Mouse (Mus musculus) kidney, postnatal 36 days (tissue): Measurements from ENCODE around the gene Adi1.

Source experiments
- DNase-seq, 2 experiments: peaks; one replicate each; pipeline ENCODE4 v3.0.0; 2021 to 2022; ENCODE audit warnings: mixed read lengths in 2 of 2

Gene Adi1

GRCm38 (mm10) chr12:28675121-28675924, at the start of gene Adi1:
Gene Adi1, plus strand, starts transcription at chr12:28675231.
- DNase-seq: peak; percentile 89 to 93

GRCm38 (mm10) chr12:28625407-28625806, 49.6 kb upstream of the Adi1 start:
- DNase-seq: no peak

GRCm38 (mm10) chr12:28627092-28627491, 47.9 kb upstream of the Adi1 start:
- no peak for DNase-seq

- no peak for DNase-seq
Observed at GRCm38 (mm10) chr12:28628436-28628835, 46.6 kb upstream of the Adi1 start.

GRCm38 (mm10) chr12:28635058-28635534, 39.9 kb upstream of the Adi1 start:
- DNase-seq: no peak

GRCm38 (mm10) chr12:28635535-28636476, 39.2 kb upstream of the Adi1 start, which contains the start of gene Rps7:
Gene Rps7, minus strand, starts transcription at chr12:28635953.
- DNase-seq: peak; percentile 94 to 95

GRCm38 (mm10) chr12:28636543-28636942, 38.5 kb upstream of the Adi1 start:
- DNase-seq: no peak

GRCm38 (mm10) chr12:28638778-28639177, 36.3 kb upstream of the Adi1 start:
- DNase-seq: no peak

GRCm38 (mm10) chr12:28649141-28650110, 25.6 kb upstream of the Adi1 start, which contains the start of gene Rnaseh1:
Gene Rnaseh1, plus strand, starts transcription at chr12:28649602.
- DNase-seq: peak; percentile 90 to 96

GRCm38 (mm10) chr12:28662628-28663027, 12.4 kb upstream of the Adi1 start:
- no peak for DNase-seq

GRCm38 (mm10) chr12:28666734-28667133, 8.3 kb upstream of the Adi1 start:
- no peak for DNase-seq

- no peak for DNase-seq
Observed at GRCm38 (mm10) chr12:28667287-28667686, 7.7 kb upstream of the Adi1 start.

GRCm38 (mm10) chr12:28674038-28674720, 852 bp upstream of the Adi1 start:
- DNase-seq: no peak

GRCm38 (mm10) chr12:28675925-28676209, 836 bp downstream of the Adi1 start:
- DNase-seq: no peak

GRCm38 (mm10) chr12:28684674-28685073, 9.6 kb downstream of the Adi1 start:
- DNase-seq: no peak

GRCm38 (mm10) chr12:28685771-28686170, 10.7 kb downstream of the Adi1 start:
- no peak for DNase-seq

GRCm38 (mm10) chr12:28686199-28686879, 11.3 kb downstream of the Adi1 start:
- DNase-seq: no peak

- no peak for DNase-seq
Observed at GRCm38 (mm10) chr12:28688996-28689395, 14.0 kb downstream of the Adi1 start.

GRCm38 (mm10) chr12:28690730-28691129, 15.7 kb downstream of the Adi1 start:
- DNase-seq: no peak

GRCm38 (mm10) chr12:28693738-28694137, 18.7 kb downstream of the Adi1 start:
- DNase-seq: no peak

GRCm38 (mm10) chr12:28694231-28694630, 19.2 kb downstream of the Adi1 start:
- peak; percentile 20 to 55 for DNase-seq
